Mouse (Mus musculus) left cerebral cortex, adult 2 months (tissue): ENCODE data around the gene Kti12. TPM values are rescaled to one million over a fixed set of nuclear protein-coding genes. Genes with fewer than 3 reads are reported as not detected.

ENCODE experiments used
- DNase-seq, 2 experiments: peaks; one replicate each; pipeline ENCODE4 v3.0.0; 2021 to 2022; ENCODE audit warnings: low spot score in 2 of 2, mixed read lengths in 1 of 2; ENCODE audit errors: extremely low spot score in 1 of 2
- H3K27ac ChIP-seq: fragments of 200-600 bp; 2 replicates; pipeline ENCODE4 v1.8.1; 2022
- H3K4me3 ChIP-seq: fragments of 200-600 bp; 2 replicates; pipeline ENCODE4 v1.8.1; 2022
- CTCF ChIP-seq: fragments of 200-600 bp; IDR thresholded peaks from 2 replicates; pipeline ENCODE4 v1.8.1; 2022; ENCODE audit warnings: antibody characterized with exemption, mild to moderate bottlenecking, moderate library complexity
- intact Hi-C: fragments of 180-260 bp; cut with DNase I; formaldehyde crosslinking; loops from one replicate; pipeline ENCODE4 v1.15.1; 2025
- long read RNA-seq, 2 experiments: library from polyadenylated mRNA; stranded (forward); transcript quantifications; one replicate each; pipeline ENCODE4 v2.0.0; 2021; ENCODE audit warnings: borderline mapping rate in 2 of 2
- total RNA-seq, 2 experiments: library from RNA; stranded (reverse); gene quantifications; 2 replicates each; pipeline ENCODE4 v1.2.3; 2021

Gene Kti12
- 10 to 100 TPM; 17.6 to 20.3 TPM for total RNA-seq
- long read RNA-seq, experiment 1, transcript Kti12-201 (1 exons, 1,629 nt), result major isoform, 12 of 12 reads
- long read RNA-seq, experiment 1, partial matches to known transcripts, result 0 of 12 reads
- long read RNA-seq, experiment 1, other reads (novel, unspliced or antisense), result 0 of 12 reads
- long read RNA-seq, experiment 2, transcript Kti12-201 (1 exons, 1,629 nt), result major isoform, 15 of 15 reads
- long read RNA-seq, experiment 2, partial matches to known transcripts, result 0 of 15 reads
- long read RNA-seq, experiment 2, other reads (novel, unspliced or antisense), result 0 of 15 reads

- intact Hi-C loops, result loop anchor here (1.0 kb wide), 1 partner anchor 14 kb away; the partner anchor contains the start of gene Txndc12
- peak within 1 kb of the TSS; percentile 69 for H3K4me3 ChIP-seq
- no peak for TF ChIP-seq CTCF
- peak within 1 kb of the TSS; percentile 81 for H3K27ac ChIP-seq
- peak; percentile 80 to 82 for DNase-seq
Measured at GRCm38 (mm10) chr4:108847715-108848504, at the start of gene Kti12. TSS of gene Kti12 (plus strand) at chr4:108847785.

- peak; percentile 79 for TF ChIP-seq CTCF
- no peak overlapping the region for H3K4me3 ChIP-seq
- H3K27ac ChIP-seq, result no peak overlapping the region
- DNase-seq, result peak; percentile 62 to 69
- intact Hi-C loops, result loop anchor here (5.0 kb wide), 1 partner anchor 179 kb away; no protein-coding TSS in a partner anchor
Measured at GRCm38 (mm10) chr4:108798083-108798830, 49.3 kb upstream of the Kti12 start.

- intact Hi-C loops, result no loop called here
- Histone ChIP-seq H3K4me3 (no peak overlapping the region), H3K27ac (no peak overlapping the region)
- no peak for TF ChIP-seq CTCF
- DNase-seq, result no peak
Measured at GRCm38 (mm10) chr4:108803535-108803934, 44.0 kb upstream of the Kti12 start.

GRCm38 (mm10) chr4:108811142-108811541 is 36.4 kb upstream of the Kti12 start:
- TF ChIP-seq CTCF, result no peak
- Histone ChIP-seq H3K4me3 (no peak overlapping the region), H3K27ac (no peak overlapping the region)
- DNase-seq, result no peak
- intact Hi-C loops, result no loop called here

GRCm38 (mm10) chr4:108811550-108811949 is 36.0 kb upstream of the Kti12 start:
- H3K27ac ChIP-seq, result no peak overlapping the region
- no peak for TF ChIP-seq CTCF
- no peak for DNase-seq
- intact Hi-C loops, result no loop called here
- H3K4me3 ChIP-seq, result no peak overlapping the region

GRCm38 (mm10) chr4:108825677-108826076 is 21.9 kb upstream of the Kti12 start:
- Histone ChIP-seq H3K27ac (no peak overlapping the region), H3K4me3 (no peak overlapping the region)
- intact Hi-C loops, result no loop called here
- no peak for TF ChIP-seq CTCF
- no peak for DNase-seq

- H3K27ac ChIP-seq, result no peak overlapping the region
- intact Hi-C loops, result no loop called here
- no peak for TF ChIP-seq CTCF
- DNase-seq, result no peak
- no peak overlapping the region for H3K4me3 ChIP-seq
Measured at GRCm38 (mm10) chr4:108826096-108826495, 21.5 kb upstream of the Kti12 start.

GRCm38 (mm10) chr4:108826643-108827042 is 20.9 kb upstream of the Kti12 start:
- H3K4me3 ChIP-seq, result no peak overlapping the region
- no peak overlapping the region for H3K27ac ChIP-seq
- no peak for TF ChIP-seq CTCF
- no peak for DNase-seq
- intact Hi-C loops, result no loop called here

- TF ChIP-seq CTCF, result no peak
- peak overlapping the region; percentile 20; the same call in 1 of the 2 replicates for H3K4me3 ChIP-seq
- no peak for DNase-seq
- peak overlapping the region; percentile 47; the same call in 1 of the 2 replicates for H3K27ac ChIP-seq
- intact Hi-C loops, result loop anchor here (2.0 to 5.0 kb wide), 2 partner anchors 50 to 253 kb away; partner anchors contain the start of genes Orc1, Prpf38a and Zfyve9
Measured at GRCm38 (mm10) chr4:108830698-108831097, 16.9 kb upstream of the Kti12 start.

GRCm38 (mm10) chr4:108832916-108833827 is 14.4 kb upstream of the Kti12 start, which contains the start of gene Btf3l4:
TSS of gene Btf3l4 (minus strand) at chr4:108833614.
- H3K4me3 ChIP-seq, result peak within 1 kb of the TSS; percentile 69
- no peak for TF ChIP-seq CTCF
- intact Hi-C loops, result loop anchor here (1.0 to 5.0 kb wide), 2 partner anchors 213 to 256 kb away; partner anchors contain the start of genes Orc1 and Prpf38a

GRCm38 (mm10) chr4:108833828-108834114 is 13.8 kb upstream of the Kti12 start:
- H3K4me3 ChIP-seq, result peak overlapping the region; percentile 69
- intact Hi-C loops, result loop anchor here (1.0 to 5.0 kb wide), 3 partner anchors 14 to 256 kb away; partner anchors contain the start of genes Kti12, Orc1 and Prpf38a
- H3K27ac ChIP-seq, result peak overlapping the region; percentile 84
- DNase-seq, result no peak
- TF ChIP-seq CTCF, result no peak

More at GRCm38 (mm10) chr4:108832916-108833827, 14.4 kb upstream of the Kti12 start, which contains the start of gene Btf3l4:
- peak; percentile 87 to 90 for DNase-seq
- peak within 1 kb of the TSS; percentile 98 for H3K27ac ChIP-seq
